Mouse (Mus musculus) ES-E14 (cell line): ENCODE measurements around the gene Slc19a3. TPM values are rescaled to one million over a fixed set of nuclear protein-coding genes. Genes with fewer than 3 reads are reported as not detected.

Experiments
- DNase-seq: peaks from one replicate; pipeline ENCODE4 v3.0.0-alpha.2; 2013; ENCODE audit warnings: low read depth, low spot score
- H3K27ac ChIP-seq: 2 replicates; pipeline ENCODE4 v1.5.1; 2012; ENCODE audit warnings: low read depth, mild to moderate bottlenecking, low read length, moderate library complexity, mixed read lengths; ENCODE audit not compliant: poor library complexity, insufficient read depth, severe bottlenecking
- H3K36me3 ChIP-seq: 2 replicates; pipeline ENCODE4 v1.6.1; 2012; ENCODE audit warnings: mild to moderate bottlenecking, low read length, moderate library complexity, mixed read lengths; ENCODE audit not compliant: control insufficient read depth, poor library complexity, insufficient read depth, severe bottlenecking
- H3K4me1 ChIP-seq, 2 experiments: fragments of 150-350 bp in 1 of 2; sonication (generic) in 1 of 2; 2 replicates each; pipeline ENCODE4 v1.6.1; 2012; ENCODE audit warnings: low read length in 2 of 2, mild to moderate bottlenecking in 1 of 2, mixed read lengths in 1 of 2; ENCODE audit not compliant: control insufficient read depth in 2 of 2, insufficient read depth in 2 of 2, poor library complexity in 1 of 2
- H3K4me3 ChIP-seq, 2 experiments: fragments of 150-350 bp in 1 of 2; sonication (generic) in 1 of 2; 2 replicates each; pipeline ENCODE4 v1.5.1; 2012; ENCODE audit warnings: low read length in 2 of 2, low read depth in 1 of 2, mild to moderate bottlenecking in 1 of 2, mixed read lengths in 1 of 2; ENCODE audit not compliant: insufficient read depth in 1 of 2, poor library complexity in 1 of 2, severe bottlenecking in 1 of 2
- H3K9ac ChIP-seq: 2 replicates; pipeline ENCODE4 v1.6.1; 2012; ENCODE audit warnings: low read depth, mild to moderate bottlenecking, low read length, mixed read lengths; ENCODE audit not compliant: poor library complexity, insufficient read depth, severe bottlenecking
- H3K9me3 ChIP-seq: fragments of 150-350 bp; sonication (generic); 2 replicates; pipeline ENCODE4 v1.6.1; 2012; ENCODE audit warnings: low read depth, mild to moderate bottlenecking, low read length; ENCODE audit not compliant: control insufficient read depth, insufficient read depth
- CHD2 ChIP-seq: IDR thresholded peaks from 2 replicates; pipeline ENCODE4 v1.6.1; 2014; ENCODE audit warnings: mild to moderate bottlenecking, low read depth, low read length, inconsistent platforms
- HCFC1 ChIP-seq: IDR thresholded peaks from 2 replicates; pipeline ENCODE4 v1.6.1; 2012; ENCODE audit warnings: low read length, inconsistent platforms, borderline replicate concordance; ENCODE audit not compliant: insufficient read depth
- MAFK ChIP-seq: IDR thresholded peaks from 2 replicates; pipeline ENCODE4 v1.6.1; 2014; ENCODE audit warnings: mild to moderate bottlenecking, low read depth, low read length, inconsistent platforms; ENCODE audit not compliant: insufficient read depth
- ZC3H11A ChIP-seq: IDR thresholded peaks from 2 replicates; pipeline ENCODE4 v1.6.1; 2012; ENCODE audit warnings: low read depth, mild to moderate bottlenecking, inconsistent platforms, low read length, borderline replicate concordance
- ZNF384 ChIP-seq: IDR thresholded peaks from 2 replicates; pipeline ENCODE4 v1.6.1; 2012; ENCODE audit warnings: low read depth, low read length, inconsistent platforms
- in situ Hi-C, 2 experiments: fragments of 600-800 bp; cut with MboI; formaldehyde crosslinking; loops; one replicate each; pipeline ENCODE4 v1.15.1; 2025; ENCODE audit warnings: low sequenced_read_pairs in 2 of 2, inconsistent platforms in 1 of 2; ENCODE audit not compliant: unreplicated experiment in 2 of 2
- total RNA-seq: library from RNA; depleted of rRNA; stranded (reverse); fragments of 300-350 nt; gene quantifications from 2 replicates; pipeline ENCODE4 v1.2.3, GENCODE M21; 2012

Gene Slc19a3
- total RNA-seq, 1 experiment = 1.3 TPM

- Histone ChIP-seq H3K9ac (no peak overlapping the region), H3K27ac (no peak overlapping the region), H3K4me1 (no peaks in the 10 kb centered on the region), H3K9me3 (no peaks in the 10 kb centered on the region), H3K4me3 (no peak overlapping the region), H3K36me3 (no peaks in the 10 kb centered on the region)
- in situ Hi-C loops = no loop called here
- no peak for TF ChIP-seq ZNF384
- DNase-seq = no peak
These were observed 21.7 kb downstream of the Slc19a3 start for GRCm38 (mm10) chr1:83016556-83016955.

GRCm38 (mm10) chr1:83015329-83015879 lies 22.8 kb downstream of the Slc19a3 start:
- in situ Hi-C loops = no loop called here

GRCm38 (mm10) chr1:83014477-83014876 lies 23.8 kb downstream of the Slc19a3 start:
- H3K9me3 ChIP-seq = no peaks in the 10 kb centered on the region
- TF ChIP-seq ZNF384 (no peak), CHD2 (no peak), HCFC1 (no peak), ZC3H11A (no peak), MAFK (no peak)
- no peak overlapping the region for H3K27ac ChIP-seq
- no peaks in the 10 kb centered on the region for H3K36me3 ChIP-seq
- H3K4me3 ChIP-seq = no peak overlapping the region
- H3K9ac ChIP-seq = no peak overlapping the region
- DNase-seq = no peak
- in situ Hi-C loops = no loop called here
- no peaks in the 10 kb centered on the region for H3K4me1 ChIP-seq

More at GRCm38 (mm10) chr1:83015329-83015879, 22.8 kb downstream of the Slc19a3 start:
- no peaks in the 10 kb centered on the region for H3K9me3 ChIP-seq
- H3K9ac ChIP-seq = no peak overlapping the region
- TF ChIP-seq MAFK (no peak), ZC3H11A (no peak), ZNF384 (no peak), HCFC1 (no peak), CHD2 (no peak)
- no peak overlapping the region for H3K27ac ChIP-seq
- H3K4me1 ChIP-seq = no peaks in the 10 kb centered on the region
- no peak overlapping the region for H3K4me3 ChIP-seq
- DNase-seq = no peak
- H3K36me3 ChIP-seq = no peaks in the 10 kb centered on the region

GRCm38 (mm10) chr1:83007471-83007870 lies 30.8 kb downstream of the Slc19a3 start:
- Histone ChIP-seq H3K36me3 (no peaks in the 10 kb centered on the region), H3K27ac (no peak overlapping the region), H3K4me3 (no peak overlapping the region), H3K9ac (no peak overlapping the region), H3K4me1 (no peaks in the 10 kb centered on the region), H3K9me3 (no peaks in the 10 kb centered on the region)
- in situ Hi-C loops = no loop called here
- DNase-seq = no peak
- TF ChIP-seq MAFK (no peak), ZC3H11A (no peak), CHD2 (no peak), ZNF384 (no peak), HCFC1 (no peak)
